Mouse (Mus musculus) yolk sac, embryonic 10.5 days (tissue): ENCODE results near the gene Etv6.

Experiments
- DNase-seq: peaks from one replicate; pipeline ENCODE4 v3.0.0-alpha.2; 2017; ENCODE audit warnings: low spot score

Gene Etv6

DNA sequence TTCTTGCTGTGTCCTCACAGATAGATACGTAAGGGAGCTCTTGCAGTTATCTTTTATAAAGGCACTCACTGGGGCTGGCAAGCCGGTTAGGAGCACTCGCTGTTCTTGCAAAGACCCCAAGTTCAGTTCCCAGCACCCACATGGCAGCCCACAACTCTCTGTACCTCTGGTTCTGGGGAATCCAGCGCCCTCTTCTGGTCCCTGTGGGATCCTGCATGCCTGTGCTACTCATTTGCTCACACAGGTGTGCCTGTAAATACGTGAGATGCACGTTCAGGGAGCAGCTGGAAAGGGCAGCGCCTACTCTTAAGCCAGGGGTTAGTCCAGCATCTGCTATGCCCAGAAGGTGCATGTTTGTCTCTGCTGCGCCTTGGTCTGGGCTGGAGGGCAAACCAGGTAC is 224.4 kb downstream of the Etv6 start:
- no peak for DNase-seq

DNA sequence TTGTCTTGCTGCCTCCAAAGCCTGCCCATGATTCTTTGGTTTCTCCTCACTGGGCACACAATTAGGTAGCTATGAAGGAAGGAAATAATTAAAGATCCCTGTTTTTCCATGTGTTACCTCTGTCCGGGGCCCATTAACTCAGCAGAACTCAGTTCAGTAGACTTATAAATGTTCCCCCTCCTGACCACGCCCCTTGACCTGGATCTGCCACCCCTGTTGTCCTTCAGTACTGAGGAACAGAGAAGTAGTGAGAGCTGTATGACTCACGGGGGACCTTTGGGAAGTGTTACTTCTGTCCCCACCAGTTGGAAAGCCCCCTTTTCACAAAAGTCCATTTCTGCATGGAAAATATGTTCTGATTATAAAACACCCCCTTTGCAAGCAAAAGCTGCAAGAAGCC is 226.4 kb downstream of the Etv6 start:
- no peak for DNase-seq

DNA sequence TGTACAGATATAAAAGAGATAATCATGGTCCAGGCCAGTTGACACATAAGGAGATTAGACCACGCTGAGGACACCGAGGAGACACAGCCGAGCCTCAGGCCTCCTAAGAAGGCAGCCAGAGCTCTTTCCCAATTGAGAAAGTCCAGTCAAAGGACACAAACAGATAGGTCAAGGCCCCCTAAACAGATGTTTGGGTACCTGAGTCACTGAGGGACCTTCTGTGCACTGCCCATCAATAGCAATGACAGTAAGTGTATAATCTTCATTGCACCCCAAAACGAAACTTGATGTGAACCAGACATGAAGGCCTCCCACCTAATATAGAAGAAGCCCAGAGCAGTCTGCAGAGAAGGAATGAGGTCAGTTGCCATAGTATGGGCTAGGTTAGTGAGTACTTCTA is 226.9 kb downstream of the Etv6 start:
- no peak for DNase-seq

DNA sequence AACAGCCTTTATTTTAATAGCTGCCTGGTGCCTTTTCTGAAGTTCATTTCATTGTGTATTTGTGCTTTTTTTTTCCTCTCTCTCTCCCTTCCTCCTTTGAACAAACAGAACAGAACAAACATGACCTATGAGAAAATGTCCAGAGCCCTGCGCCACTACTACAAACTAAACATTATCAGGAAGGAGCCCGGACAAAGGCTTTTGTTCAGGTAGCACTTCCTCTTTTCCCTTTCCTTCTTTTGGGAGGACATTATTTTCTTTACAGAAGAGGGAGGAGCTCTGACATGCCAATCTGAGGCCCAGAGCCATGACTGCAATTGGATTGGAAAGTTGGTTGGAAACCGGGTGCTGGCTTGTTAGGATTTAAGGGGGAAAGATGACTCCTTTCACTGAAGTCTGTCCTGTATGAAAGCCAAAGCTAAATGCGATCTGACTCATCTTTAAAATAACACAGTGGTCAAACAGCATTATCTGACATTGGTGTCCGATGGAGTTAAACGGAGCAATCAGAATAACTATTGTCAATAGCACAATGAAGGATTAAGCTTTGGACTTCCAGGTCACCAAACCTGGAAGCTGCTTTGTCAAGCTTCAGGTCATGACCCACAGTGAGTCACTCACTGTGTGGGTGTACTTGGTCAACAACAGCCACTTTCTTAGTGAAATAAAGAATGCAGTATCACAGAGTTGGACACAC is 227.6 kb downstream of the Etv6 start:
- peak; percentile 60 for DNase-seq

DNA sequence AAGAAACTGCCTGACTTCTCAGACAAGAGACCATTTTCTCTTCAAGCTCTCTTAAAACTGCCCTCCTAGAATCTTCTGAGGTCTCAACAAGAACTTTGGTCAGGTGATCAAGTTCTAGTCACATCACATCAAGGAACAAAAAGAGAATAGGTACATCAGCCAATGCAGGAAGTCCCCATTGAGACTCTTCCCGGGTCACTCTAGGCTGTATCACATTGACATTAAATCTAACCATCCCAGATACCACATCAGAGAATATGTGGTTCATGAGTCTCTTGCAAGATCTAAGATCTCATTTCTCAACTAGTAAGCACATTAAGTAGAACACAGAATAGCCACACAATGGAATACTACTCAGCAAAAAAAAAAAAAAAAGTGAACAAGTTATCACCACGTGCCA is 238.4 kb downstream of the Etv6 start:
- DNase-seq: no peak

DNA sequence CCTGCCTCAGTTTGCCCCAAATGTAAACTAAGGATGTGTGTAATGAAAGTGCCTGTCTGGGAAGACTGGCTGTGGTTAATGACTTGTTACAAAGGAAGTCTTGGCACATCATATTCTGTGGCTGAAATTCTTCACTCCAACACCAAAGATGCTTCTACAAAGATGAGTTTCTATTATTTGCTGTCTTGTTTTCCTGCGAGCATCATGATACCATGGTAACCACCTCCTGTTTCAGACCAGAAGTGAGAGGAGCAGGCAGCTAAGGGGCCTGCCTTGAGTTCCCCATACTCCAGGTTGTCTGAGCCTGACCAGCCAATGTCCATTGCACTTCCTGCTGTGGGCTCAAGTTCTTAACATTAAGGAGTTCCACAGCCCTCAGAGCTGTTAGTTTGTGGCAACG is 241.5 kb downstream of the Etv6 start:
- DNase-seq: no peak

DNA sequence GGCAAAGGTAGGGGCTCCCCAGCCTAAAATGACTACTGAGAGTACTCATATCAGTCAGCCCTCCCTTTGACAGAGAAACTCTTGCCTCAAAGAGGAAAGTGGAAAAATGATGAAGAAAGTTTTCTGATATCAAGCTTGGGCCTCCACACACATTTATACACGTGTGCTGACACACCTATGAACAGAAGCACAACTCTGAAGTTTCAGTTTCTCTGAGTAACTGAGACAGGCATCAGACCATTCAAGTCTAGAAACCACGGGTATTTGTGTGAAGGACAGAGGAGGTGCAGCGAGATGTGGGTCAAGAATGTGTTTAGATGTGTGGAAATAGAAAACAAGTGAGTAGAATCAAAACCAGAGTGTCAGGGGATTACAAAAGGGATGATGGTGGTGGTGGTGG is 246.6 kb downstream of the Etv6 start:
- no peak for DNase-seq

DNA sequence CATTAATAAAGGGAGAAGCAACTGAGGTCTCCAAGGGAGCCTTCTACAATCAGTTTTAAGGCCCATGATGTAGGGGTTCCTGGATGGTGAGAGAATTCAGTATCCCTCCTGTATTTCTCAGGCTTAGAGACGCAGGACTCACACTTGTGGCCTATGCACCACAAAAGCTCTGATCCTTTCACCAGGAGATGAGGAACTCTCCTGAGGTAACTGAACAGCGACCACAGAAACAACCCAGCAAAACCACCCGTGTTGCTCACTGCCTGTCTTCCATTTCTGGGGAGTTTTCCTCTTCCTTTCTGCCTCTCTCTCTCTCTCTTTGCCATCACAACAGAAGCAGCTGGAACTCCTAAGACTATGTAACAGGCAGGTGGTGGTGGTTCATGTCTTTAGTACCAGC is 256.3 kb downstream of the Etv6 start:
- no peak for DNase-seq

DNA sequence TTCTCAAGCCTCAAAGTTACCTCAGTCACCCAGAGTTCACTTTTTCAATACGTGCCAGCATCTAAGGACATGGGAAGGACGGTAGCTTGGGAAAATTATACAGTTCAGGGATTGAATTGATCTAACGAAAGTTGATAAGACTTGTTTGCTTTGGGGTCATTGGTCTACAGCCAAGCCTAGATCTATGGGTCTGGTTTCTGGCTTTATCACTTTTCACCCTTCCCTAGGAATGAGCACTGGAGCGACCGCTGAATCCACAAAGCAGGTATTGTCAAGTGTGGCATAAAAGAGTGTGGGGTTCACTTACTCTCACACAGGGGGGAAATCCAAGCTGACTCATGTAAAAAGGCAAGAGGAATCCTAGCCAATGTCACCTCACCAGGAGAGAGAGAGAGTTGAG is 256.9 kb downstream of the Etv6 start:
- no peak for DNase-seq

DNA sequence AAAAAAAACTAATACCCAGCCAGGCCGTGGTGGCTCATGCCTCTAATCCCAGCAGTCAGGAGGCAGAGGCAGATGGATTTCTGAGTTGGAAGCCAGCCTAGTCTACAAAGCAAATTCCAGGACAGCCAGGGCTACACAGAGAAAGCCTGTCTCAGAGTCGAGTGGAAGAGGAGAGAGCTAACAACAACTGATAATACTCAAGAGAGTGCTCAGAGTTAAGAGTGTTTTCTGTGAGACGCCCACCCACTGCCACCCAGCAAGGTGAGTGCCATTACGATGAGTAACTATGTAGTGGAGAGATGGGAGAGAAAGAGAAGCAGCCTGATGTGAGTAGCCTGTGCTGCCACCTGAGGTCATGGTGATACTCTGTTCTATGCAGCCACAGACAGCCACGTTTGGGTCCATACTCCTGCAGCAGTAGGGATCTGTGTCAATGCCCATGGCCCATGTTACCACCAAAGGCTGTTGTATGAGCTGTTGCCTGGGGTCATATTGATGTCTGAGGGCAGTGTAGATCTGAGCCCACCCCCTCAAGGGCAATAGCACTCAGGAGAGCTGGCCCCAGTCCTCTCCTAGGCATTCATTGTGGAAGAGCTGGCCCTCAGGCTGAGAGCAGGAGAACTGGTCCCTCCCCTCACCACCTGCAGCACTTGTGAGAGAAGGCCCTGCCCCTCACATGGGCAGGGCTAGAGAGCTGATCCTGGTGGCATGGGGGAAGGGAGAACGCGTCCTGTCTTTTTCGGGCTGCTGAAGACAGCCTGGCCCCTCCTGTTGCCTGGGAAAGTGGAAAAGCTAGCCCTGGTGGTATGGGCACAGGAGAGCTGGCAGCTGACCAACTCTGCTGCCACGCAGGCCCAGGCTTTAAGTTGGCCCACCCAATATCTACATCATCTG is 258.4 kb downstream of the Etv6 start:
- no peak for DNase-seq

DNA sequence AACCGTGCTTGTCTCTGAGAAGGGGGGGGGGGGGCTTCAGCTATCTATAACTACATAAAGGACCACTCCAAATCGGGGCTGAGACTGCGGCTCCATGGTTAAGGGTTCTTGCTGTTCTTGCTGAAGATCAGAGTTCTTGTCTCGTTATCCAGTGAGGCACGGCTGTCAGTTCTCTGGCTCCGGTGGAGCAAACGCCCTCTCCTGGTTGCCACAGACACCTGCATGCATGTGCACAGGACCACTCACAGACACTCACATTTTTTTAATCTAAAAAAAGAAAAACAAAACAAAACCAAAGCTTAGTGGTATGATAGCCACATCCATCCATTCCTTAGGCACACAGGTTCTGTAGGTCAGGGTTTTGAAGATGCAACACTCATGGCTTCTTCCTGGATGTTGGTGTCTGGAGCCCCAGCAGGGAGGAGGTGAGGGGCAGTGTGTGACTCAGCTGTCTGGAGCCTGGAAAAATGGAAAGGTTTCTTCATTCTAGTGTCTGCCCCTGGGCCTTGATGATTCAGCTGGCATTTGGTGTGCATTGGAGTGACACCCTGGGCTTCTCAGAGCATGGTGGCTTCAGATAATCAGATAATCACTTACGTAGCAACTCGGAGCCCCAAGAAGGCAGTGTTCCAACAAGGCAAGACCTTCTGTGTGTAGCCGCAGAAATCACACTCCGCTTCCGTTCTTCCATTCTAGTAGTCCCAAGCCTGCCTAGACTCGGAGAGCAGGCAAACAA is 262.6 kb downstream of the Etv6 start:
- DNase-seq: no peak

DNA sequence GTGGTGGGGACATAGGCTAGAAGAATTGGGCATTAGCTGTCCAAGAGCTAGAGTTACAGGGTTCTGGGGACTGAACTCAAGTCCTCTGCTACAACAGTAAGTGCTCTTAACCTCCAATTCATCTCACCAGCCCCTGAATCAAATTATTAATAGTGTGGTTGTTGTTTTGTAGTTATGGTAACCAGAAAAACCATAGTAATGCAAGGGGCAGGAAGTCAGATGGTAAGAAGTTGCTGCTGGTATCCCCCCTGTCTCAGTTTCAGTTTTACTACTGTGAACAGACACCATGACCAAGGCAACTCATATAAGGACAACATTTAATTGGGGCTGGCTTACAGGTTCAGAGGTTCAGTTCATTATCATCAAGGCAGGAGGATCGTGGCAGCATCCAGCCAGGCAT is 266.5 kb downstream of the Etv6 start:
- DNase-seq: no peak

DNA sequence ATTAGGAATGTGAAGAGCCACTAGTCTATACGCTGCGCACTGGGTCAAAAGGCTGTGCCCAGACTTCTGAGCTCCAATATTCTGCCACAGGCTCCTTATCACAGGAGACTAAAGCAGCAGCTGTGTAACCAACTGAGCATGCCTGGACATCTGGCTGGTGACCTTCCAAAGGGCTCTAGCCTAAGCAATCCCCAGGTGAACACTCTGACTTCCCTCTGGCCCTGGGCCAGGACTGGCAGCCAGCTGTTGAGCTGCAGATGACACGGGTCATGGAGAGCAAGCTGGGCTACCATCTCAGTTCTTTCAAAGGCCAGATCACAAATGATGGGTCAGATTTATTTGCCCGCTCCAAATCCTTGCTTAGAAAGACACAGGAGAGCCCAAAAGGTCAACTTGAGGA is 275.8 kb downstream of the Etv6 start:
- no peak for DNase-seq

DNA sequence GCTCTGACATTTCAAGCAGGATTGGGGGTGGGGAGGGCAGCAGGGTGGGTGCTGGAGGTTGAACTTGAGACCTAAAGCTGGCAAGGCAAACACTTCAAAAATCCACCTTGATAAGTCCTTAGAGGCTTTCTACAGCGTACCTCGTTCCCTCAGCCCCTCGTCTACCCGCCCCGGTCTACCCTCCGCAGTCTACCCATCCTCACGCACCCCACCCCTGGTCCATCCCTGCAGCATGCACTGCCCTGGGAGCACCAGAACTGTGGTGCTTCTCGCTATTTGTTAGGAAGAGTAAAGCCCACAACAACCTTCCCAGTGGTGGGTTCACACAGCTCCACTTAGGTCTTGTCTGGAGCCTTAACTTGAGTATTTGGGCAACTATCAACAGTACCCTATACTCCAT is 277.1 kb downstream of the Etv6 start:
- DNase-seq: no peak

DNA sequence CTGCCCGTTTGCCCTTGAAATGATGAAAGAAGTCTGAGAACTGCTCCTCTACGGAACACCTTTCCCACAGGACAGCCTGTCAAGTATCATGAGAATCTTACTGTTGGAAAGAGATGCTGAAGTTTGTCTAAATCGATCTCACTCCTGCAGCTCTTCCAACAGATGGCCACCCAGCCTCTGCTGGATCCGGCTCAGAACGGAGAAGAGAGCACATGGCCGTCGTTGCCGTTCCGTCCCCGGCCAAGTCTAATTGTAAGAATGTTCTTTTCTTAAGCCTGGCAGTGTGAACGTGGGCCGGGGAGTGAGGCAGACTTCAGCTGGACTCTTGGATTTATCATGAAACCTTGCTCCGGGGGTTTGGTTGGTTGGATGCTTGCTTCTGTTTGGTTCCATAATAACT is 281.9 kb downstream of the Etv6 start:
- DNase-seq: no peak
